Mouse (Mus musculus) urinary bladder, adult 18-20 months (tissue): ENCODE measurements around the gene Tmtc4.

Source experiments
- DNase-seq, 2 experiments: peaks; one replicate each; pipeline ENCODE4 v3.0.0; 2022; ENCODE audit warnings: low spot score in 2 of 2, mixed read lengths in 2 of 2

Gene Tmtc4

GRCm38 (mm10) chr14:122902884-122903283 lies 81.0 kb downstream of the Tmtc4 start:
- peak; percentile 64 to 65 for DNase-seq

- no peak for DNase-seq
These were observed 81.7 kb downstream of the Tmtc4 start for GRCm38 (mm10) chr14:122902136-122902535.

- DNase-seq, result no peak
These were observed 82.1 kb downstream of the Tmtc4 start for GRCm38 (mm10) chr14:122901715-122902114.

GRCm38 (mm10) chr14:122901177-122901576 lies 82.7 kb downstream of the Tmtc4 start:
- no peak for DNase-seq

GRCm38 (mm10) chr14:122900679-122901078 lies 83.2 kb downstream of the Tmtc4 start:
- no peak for DNase-seq

GRCm38 (mm10) chr14:122898550-122898949 lies 85.3 kb downstream of the Tmtc4 start:
- DNase-seq, result no peak

GRCm38 (mm10) chr14:122896106-122896505 lies 87.7 kb downstream of the Tmtc4 start:
- DNase-seq, result no peak

GRCm38 (mm10) chr14:122891470-122891968 lies 92.3 kb downstream of the Tmtc4 start:
- DNase-seq, result no peak

- DNase-seq, result no peak
These were observed 95.4 kb downstream of the Tmtc4 start for GRCm38 (mm10) chr14:122888480-122888872.

- DNase-seq, result no peak
These were observed 95.9 kb downstream of the Tmtc4 start for GRCm38 (mm10) chr14:122887702-122888479.

GRCm38 (mm10) chr14:122887278-122887677 lies 96.6 kb downstream of the Tmtc4 start:
- no peak for DNase-seq

GRCm38 (mm10) chr14:122885893-122886292 lies 97.9 kb downstream of the Tmtc4 start:
- no peak for DNase-seq

GRCm38 (mm10) chr14:122883821-122884584 lies 99.8 kb downstream of the Tmtc4 start:
- DNase-seq, result no peak

GRCm38 (mm10) chr14:122883410-122883806 lies 100.4 kb downstream of the Tmtc4 start:
- no peak for DNase-seq

- DNase-seq, result no peak
These were observed 100.9 kb downstream of the Tmtc4 start for GRCm38 (mm10) chr14:122882795-122883409.

- DNase-seq, result no peak
These were observed 101.6 kb downstream of the Tmtc4 start for GRCm38 (mm10) chr14:122882201-122882639.

- DNase-seq, result no peak
These were observed 102.1 kb downstream of the Tmtc4 start for GRCm38 (mm10) chr14:122881699-122882098.

- DNase-seq, result no peak
These were observed 103.5 kb downstream of the Tmtc4 start for GRCm38 (mm10) chr14:122880291-122880690.

GRCm38 (mm10) chr14:122877787-122878186 lies 106.0 kb downstream of the Tmtc4 start:
- no peak for DNase-seq

- no peak for DNase-seq
These were observed 107.1 kb downstream of the Tmtc4 start for GRCm38 (mm10) chr14:122876723-122877122.

GRCm38 (mm10) chr14:122876163-122876562 lies 107.7 kb downstream of the Tmtc4 start:
- peak; percentile 44 to 50 for DNase-seq

GRCm38 (mm10) chr14:122875636-122876035 lies 108.2 kb downstream of the Tmtc4 start:
- DNase-seq, result no peak
